Mouse (Mus musculus): ENCODE measurements around the gene Tnfrsf19. TPM values are rescaled to one million over a fixed set of nuclear protein-coding genes. Genes with fewer than 3 reads are reported as not detected.
A peak's percentile ranks its signal among the peaks of the same experiment; 100 is the strongest.

Tnfrsf19 gene
- total RNA-seq, 4 experiments from 2014 or later = 4.0 to 8.4 (median 7.3) TPM

- no peak for DNase-seq (ENCODE audit: low spot score in 2 of 2)
Observed at GRCm38 (mm10) chr14:61022383-61022782, 23.9 kb downstream of the Tnfrsf19 start.

DNA sequence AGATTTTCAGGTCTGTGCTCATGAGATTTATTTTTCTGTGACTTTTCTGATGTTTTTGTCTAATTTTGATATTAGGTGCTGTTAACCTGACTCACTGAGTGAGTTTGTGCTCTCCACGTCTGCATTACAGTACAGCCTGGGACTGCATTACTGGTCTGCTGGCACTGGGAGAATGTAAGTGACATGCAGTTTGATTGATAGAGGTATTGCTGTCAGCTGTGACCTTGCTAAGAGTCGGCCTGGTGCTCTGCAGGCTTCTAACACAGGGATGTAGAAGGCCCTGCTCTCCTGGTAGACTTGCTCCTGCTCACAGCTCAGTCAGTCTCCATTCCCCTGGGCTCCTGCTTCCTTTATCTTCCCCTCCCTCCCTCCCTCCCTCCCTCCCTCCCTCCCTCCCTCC lies 25.3 kb downstream of the Tnfrsf19 start:
- no peak for DNase-seq (ENCODE audit: low spot score in 2 of 2)

DNA sequence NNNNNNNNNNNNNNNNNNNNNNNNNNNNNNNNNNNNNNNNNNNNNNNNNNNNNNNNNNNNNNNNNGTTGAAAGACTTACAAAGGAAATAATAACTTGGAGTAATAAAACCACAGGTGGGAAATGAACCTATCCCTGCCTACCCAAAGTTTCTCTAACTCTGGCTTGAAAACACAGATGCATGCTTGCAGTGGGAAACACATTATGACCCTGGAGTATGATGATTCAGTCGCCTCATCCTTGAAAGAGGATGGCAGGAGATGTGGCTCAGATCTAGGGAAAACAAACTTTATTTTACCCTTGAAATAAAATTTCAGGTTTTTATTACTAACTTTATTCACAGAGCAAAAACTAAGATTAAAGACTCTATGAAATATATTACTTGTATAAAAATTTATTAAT lies 26.4 kb downstream of the Tnfrsf19 start:
- DNase-seq (ENCODE audit: low spot score in 2 of 2) = no peak

DNA sequence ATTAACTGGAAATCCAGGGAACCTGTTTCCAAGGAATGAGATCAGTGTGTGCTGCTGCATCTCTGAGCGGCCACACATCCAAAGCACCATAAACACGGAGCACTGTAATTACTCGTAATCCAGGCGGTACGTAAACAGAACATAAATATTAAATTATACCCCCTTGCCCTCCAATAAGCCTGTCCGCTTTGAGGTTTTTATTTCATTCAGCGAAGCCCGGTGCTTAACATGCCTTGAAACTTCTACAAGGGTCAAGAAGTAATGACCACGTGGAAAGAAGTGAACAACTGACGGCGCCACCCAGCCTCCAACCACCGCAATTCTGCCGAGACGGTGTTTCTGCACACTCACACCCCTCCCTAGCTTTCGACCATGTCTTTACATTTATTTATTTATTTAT lies 31.7 kb downstream of the Tnfrsf19 start:
- no peak for DNase-seq (ENCODE audit: low spot score in 2 of 2)

DNA sequence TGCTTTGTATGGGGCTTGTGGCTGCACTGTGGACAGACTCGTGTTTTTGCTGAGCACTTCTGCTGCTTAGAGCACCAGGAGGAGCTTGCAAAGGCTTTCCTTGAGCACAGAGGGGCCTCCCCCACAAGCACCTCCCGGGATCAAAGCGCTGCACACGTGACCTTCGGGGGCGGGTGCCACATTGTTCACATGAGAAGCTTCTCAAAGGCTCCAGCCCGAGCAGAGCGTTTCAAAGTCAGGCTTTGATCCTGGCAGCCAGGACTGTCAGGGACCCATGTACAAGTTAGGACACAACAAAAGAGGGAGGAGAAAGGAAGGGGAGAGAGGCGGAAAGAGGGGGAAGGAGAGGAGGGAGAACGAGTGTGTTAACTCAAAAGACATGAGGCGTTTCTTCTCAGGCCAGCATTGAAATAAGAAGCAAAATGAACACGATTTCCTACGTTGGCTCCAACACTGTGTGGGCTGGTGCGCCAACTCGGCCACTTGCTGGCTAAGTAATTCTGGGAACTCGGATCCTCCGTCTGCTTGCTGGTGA lies 33.8 kb downstream of the Tnfrsf19 start:
- DNase-seq (ENCODE audit: low spot score in 2 of 2) = peak in 1 of 2 experiments; percentile 6

DNA sequence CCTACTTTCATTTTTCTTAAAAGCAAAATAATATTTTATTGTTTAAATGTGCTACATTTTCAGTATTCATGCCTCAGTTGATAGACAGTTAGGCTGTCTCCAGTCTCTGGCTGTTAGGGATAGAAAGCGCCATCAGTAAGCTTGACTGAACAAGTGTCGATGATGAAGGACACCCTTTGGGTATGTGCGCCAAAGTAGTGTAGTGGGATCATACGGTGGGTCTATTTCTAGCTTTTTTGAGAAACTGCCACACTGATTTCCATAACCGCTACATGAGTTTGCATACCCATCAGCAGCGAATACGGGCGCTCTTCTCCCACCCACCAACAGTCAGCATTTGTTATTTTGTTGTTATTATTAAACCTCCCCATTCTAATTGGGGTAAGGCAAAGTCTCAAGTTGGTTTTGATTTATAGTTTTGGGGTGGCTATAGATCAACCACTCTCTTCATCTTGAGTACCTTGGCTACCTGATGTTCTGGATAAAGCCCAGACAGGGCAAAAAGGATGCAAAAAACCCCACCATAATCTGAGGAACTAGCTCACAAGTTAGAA lies 34.6 kb downstream of the Tnfrsf19 start:
- no peak for DNase-seq (ENCODE audit: low spot score in 2 of 2)

DNA sequence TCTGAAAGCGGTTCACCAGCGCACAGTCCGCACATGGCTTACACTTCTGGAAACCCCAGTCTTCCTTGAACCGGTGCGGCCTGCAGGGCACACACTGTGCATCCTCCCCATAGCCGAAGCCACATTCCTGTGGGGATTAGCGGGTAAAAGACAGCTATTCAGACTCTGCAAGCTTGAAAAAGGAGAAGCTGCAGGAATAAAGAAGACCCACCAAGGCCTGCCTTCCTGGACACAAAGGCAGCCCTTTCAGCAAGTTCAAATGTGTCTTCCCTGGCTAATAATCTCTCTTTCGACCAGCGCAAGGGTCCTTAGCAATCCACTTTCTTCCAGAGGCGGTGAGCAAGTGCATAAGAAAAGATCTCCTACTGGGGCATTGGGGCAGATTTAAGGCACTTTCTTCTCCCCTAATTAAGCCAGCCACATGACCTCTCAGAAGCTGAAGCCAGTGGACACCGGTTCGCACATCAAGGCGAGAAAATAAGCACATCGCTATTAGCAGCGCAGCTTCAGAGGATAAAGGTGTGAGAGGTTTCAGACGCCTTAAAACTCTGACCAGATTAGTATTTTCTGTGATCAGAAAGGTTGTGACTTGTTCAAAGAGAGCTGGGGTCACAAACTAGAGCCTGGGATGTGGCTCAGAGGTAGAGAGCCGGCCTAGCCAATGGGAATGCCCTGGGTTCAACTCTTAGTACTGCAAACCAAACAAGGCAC lies 41.0 kb downstream of the Tnfrsf19 start:
- DNase-seq (ENCODE audit: low spot score in 2 of 2) = no peak

DNA sequence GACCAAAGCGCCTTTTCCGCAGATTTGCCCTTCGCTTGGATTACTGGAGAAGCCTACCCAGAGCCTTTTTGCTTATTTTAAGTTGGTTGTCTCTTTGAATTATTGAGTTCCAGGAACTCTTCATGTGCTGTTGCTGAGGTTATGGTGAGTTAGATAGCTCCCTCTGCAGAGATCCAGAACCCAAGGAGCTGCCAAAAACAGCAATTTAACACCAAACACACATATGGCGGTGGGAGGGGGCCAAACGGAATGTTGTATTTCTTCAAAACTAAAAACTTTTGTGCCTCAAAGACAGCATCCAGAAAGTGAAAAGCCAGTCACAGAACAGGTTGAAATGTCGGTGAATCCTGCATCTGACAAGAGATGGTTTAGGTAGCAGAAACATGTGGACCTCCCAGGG lies 42.6 kb downstream of the Tnfrsf19 start:
- no peak for DNase-seq (ENCODE audit: low spot score in 2 of 2)

DNA sequence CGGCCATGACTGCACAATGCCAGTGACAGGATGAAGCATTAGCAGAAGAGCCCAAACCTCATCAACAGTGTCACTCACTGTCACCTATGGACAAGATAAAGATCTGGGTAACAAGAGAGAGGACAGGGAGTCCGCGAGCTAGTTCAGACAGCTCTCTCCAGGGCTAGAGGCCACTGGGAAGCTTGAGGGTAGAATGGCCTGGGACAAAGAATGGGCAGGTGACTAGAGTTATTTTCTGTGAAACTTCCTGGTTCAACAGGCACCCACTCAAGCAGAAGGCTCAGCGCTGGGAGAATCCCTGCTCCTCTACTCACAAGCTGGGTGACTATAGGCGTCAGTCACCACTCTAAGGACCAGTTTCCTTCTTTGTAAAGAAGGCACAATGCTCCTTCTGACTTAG lies 46.2 kb downstream of the Tnfrsf19 start:
- no peak for DNase-seq (ENCODE audit: low spot score in 2 of 2)

DNA sequence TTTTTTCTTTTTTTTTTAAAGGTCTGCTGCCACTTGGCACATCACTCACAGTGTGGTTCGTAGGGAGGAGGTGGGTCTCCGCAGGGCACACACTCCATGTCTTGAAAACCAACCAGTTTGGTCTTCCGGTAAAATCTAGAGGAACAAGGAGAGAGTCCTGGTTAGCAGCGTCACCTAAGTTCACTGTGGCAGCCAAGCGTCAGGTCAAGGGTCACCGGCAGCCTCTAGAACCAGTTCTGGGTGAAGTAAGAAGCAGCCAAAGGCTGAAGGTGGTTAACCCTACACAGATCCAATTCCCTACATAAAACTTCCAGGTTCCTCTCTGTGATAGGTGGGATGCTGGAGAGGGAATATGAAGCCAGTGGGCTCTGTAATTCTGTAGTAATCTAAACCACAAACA lies 49.7 kb downstream of the Tnfrsf19 start:
- DNase-seq (ENCODE audit: low spot score in 2 of 2) = no peak

DNA sequence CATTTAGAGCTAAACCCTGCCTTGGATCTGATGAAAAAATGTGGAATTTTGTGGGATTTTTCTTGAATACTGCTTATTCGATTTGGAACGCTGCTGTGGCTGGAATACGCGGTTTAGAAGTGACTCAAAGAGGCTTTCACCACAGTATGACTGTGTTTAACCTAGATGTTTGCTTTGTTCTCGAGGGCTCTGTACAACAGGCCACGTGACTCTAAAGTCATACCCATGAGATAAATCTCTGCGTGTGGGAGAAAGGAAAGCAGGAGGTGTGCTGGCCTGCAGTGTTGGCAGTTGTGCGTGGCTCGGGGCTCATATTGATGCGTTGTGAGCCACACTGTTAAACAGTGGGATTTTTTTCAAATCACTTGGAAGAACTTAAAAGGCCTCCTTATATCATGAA lies 52.8 kb downstream of the Tnfrsf19 start:
- no peak for DNase-seq (ENCODE audit: low spot score in 2 of 2)

GRCm38 (mm10) chr14:60993092-60993491 lies 53.2 kb downstream of the Tnfrsf19 start:
- no peak for DNase-seq (ENCODE audit: low spot score in 2 of 2)

DNA sequence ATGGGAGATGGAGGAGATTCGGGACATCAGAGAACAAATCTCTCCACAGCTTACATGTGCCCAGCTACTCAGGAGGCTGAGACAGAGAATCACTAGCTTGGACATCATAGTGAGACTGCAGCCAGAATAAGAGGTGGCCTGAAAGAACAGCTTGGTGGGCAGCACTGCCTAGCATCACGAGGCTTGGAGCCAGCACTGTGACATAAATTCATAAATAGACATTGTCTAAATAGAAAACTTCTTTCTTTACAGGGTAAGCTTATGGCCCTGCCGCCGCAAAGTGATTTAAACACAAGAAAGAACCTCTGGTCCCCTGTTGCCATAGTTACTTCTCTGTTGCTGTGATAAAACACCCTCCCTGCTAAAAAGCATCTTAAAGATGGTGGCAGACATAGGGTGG lies 54.1 kb downstream of the Tnfrsf19 start:
- no peak for DNase-seq (ENCODE audit: low spot score in 2 of 2)

DNA sequence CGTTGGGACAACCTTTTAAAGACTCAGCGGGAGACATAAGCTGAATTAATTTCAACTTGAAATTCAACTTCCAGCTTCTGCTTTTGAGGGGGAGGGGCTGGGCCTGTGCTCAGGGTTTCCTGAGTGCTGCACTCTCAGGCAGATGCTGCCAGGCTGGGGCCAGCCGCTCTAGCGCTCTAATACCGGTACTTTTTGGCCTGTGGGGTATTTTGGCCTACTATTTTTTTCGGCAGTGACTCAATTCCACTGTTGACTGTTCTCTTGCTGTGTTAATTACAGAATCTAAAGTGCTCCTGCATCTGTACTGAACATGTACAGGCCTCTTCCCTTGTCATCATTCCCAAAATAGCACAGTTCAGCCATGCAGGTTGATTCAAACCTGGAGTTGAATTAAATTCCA lies 58.1 kb downstream of the Tnfrsf19 start:
- no peak for DNase-seq (ENCODE audit: low spot score in 2 of 2)

- DNase-seq (ENCODE audit: low spot score in 2 of 2) = no peak
Observed at GRCm38 (mm10) chr14:60986926-60987325, 59.4 kb downstream of the Tnfrsf19 start.

- DNase-seq (ENCODE audit: low spot score in 2 of 2) = no peak
Observed at GRCm38 (mm10) chr14:60985077-60985476, 61.2 kb downstream of the Tnfrsf19 start.

DNA sequence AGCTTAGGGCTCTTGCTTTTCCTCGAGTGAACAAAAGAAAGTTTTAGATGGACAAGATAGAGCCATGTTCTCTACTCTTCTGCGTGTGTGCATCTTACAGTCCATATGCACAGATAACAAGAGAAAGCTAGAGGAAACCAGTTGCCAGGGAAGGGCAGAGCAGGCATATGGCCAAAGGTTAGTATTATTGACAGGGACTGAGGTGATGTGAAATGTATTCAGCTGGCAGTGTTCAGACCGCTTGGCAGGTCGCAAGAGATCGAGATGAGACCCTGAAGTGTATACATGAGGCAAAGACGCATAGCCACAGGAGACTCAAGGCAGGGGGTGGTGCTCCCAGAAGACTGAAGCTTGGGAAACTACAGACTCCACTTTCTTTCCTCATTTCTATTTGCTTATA lies 62.0 kb downstream of the Tnfrsf19 start:
- DNase-seq (ENCODE audit: low spot score in 2 of 2) = no peak

DNA sequence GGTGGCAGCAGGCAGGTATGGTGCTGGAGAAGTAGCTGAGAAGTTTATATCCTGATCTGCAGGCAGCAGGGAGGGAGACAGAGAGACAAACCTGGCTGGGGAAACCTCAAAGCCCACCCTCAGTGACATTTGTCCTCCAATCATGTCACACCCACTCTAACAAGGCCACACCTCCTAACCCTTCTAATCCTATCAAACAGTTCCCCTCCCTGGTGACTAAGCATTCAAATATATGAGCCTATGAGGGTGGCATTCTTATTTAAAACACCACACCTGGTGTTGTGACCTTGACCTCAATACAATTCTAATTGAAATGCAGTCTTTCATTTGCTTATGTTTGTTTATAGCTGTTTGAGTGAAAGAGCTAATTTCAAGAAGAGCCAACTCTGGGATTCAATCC lies 64.2 kb downstream of the Tnfrsf19 start:
- DNase-seq (ENCODE audit: low spot score in 2 of 2) = no peak

GRCm38 (mm10) chr14:60980244-60980887 lies 65.9 kb downstream of the Tnfrsf19 start:
- DNase-seq (ENCODE audit: low spot score in 2 of 2) = no peak

DNA sequence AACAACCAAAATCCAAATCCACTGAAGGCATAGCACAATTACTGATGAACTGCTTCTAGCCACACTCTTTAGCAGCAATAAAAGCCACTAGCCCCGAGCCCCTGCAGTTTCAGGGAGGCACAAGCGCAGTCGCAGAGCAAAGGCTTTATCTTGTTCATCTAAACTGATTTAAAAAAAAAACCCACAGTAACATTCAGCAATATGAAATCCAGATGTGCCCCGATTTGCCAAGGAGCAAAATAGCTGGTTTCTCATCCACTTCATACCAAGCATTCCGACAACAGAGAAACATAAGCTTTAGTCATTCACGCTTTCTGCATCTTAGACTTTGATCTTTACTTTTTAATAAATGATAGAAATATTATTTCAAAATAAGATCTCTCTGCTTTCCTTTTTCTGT lies 68.2 kb downstream of the Tnfrsf19 start:
- DNase-seq (ENCODE audit: low spot score in 2 of 2) = no peak

DNA sequence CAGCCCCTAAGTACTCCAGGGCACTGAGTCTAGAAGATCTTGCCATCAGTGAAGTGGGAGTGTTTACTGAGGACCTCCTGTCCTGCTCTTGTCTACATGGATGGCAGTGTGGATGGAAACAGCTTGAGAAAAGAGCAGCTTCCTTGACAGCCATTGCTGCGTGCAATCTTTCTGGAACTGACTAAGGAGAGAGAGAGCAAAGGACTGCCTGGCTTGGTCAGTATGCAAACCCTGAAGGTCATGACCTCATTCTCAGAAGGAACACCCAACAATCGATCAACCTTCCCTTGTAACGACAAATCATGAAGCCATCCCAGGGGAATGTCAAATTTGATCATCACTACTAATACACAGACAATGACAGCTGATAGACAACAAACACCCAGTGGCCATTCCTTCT lies 70.1 kb downstream of the Tnfrsf19 start:
- no peak for DNase-seq (ENCODE audit: low spot score in 2 of 2)

GRCm38 (mm10) chr14:60975736-60976135 lies 70.6 kb downstream of the Tnfrsf19 start:
- DNase-seq (ENCODE audit: low spot score in 2 of 2) = no peak

DNA sequence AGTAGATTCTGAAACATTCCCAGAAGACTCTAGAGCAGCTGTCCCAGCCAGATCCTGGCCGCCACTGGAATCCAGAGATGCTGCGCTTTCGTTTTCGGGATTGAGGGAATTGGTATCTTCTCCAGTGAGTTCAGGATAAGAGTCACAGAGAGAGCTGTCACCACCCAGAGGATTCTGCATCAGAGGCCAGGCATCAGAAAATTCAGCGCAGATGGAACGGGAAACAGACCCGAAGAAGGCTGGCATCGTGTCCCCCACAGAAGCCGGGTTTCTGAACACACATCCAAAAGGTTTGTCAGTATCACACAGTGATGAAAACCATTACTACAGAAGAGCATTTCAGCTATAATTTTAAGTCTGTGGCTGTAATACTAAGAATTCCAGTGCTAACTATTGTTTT lies 75.3 kb downstream of the Tnfrsf19 start:
- no peak for DNase-seq (ENCODE audit: low spot score in 2 of 2)

Measured in gastrocnemius, adult 8-10 months (tissue).